Mouse (Mus musculus) intestine, postnatal 0 days (tissue): ENCODE measurements around the gene Gm31571. TPM values are rescaled to one million over a fixed set of nuclear protein-coding genes. Genes with fewer than 3 reads are reported as not detected.
"Not testable (repeated sequence)": the region's sequence is repeated elsewhere in the genome, so short reads cannot be mapped to it uniquely, and the experiment has no call there.

Experiments used
- ATAC-seq: fragments of 200-750 bp; cut with Nextera tagmentation; 2 replicates; pipeline ENCODE4 v1.8.0; 2017; ENCODE audit warnings: mild to moderate bottlenecking, moderate TSS enrichment, moderate library complexity
- H3K27ac ChIP-seq: fragments of 300-500 bp; sonication (generic); 2 replicates; pipeline ENCODE4 v1.5.1; 2014; ENCODE audit warnings: mild to moderate bottlenecking, low read depth, low read length, moderate library complexity
- H3K27me3 ChIP-seq: fragments of 300-500 bp; sonication (generic); replicated peaks from 2 replicates; pipeline ENCODE4 v1.6.1; 2014; ENCODE audit warnings: low read length, mixed read lengths; ENCODE audit not compliant: control insufficient read depth, insufficient read depth
- H3K36me3 ChIP-seq: fragments of 300-500 bp; sonication (generic); 2 replicates; pipeline ENCODE4 v1.6.1; 2014; ENCODE audit warnings: mild to moderate bottlenecking, moderate library complexity; ENCODE audit not compliant: control insufficient read depth, insufficient read depth
- H3K4me1 ChIP-seq: fragments of 300-500 bp; sonication (generic); replicated peaks from 2 replicates; pipeline ENCODE4 v1.6.1; 2014; ENCODE audit warnings: antibody characterized with exemption, low read length, mixed read lengths; ENCODE audit not compliant: control insufficient read depth, insufficient read depth
- H3K4me2 ChIP-seq: fragments of 300-500 bp; sonication (generic); replicated peaks from 2 replicates; pipeline ENCODE4 v1.6.1; 2014; ENCODE audit warnings: low read depth, mild to moderate bottlenecking, moderate library complexity
- H3K4me3 ChIP-seq: fragments of 300-500 bp; sonication (generic); 2 replicates; pipeline ENCODE4 v1.5.1; 2014; ENCODE audit warnings: low read depth, low read length
- H3K9ac ChIP-seq: fragments of 300-500 bp; sonication (generic); 2 replicates; pipeline ENCODE4 v1.6.1; 2014; ENCODE audit warnings: mild to moderate bottlenecking, low read depth, low read length
- H3K9me3 ChIP-seq: fragments of 300-500 bp; sonication (generic); 2 replicates; pipeline ENCODE4 v1.6.1; 2016; ENCODE audit warnings: mixed run types; ENCODE audit not compliant: control insufficient read depth
- WGBS: fragments of 180-500 bp; shearing (Covaris S2); extraction: QIAGEN DNeasy Blood & Tissue Kit; methylation state at CpG from one replicate; pipeline ENCODE4 v1.1.7; 2014; 5-methylcytosine and 5-hydroxymethylcytosine counted together
- polyA plus RNA-seq: library from polyadenylated mRNA; unstranded; fragments of >200 nt; fragmentation: Nextera tagmentation; extraction: Ambion mirVana; gene quantifications from 2 replicates; pipeline ENCODE4 v1.2.1, GENCODE M21; 2015

The Gm31571 gene
- polyA plus RNA-seq, result not detected in 2 replicates

- H3K27me3 ChIP-seq, H3K9ac ChIP-seq, ATAC-seq, H3K36me3 ChIP-seq, H3K4me2 ChIP-seq, H3K4me3 ChIP-seq, H3K4me1 ChIP-seq, H3K9me3 ChIP-seq, H3K27ac ChIP-seq: not testable (repeated sequence)
- no CpG with 5 or more reads among the region's 6 CpGs for WGBS
These were observed at the start of gene Gm31571 for GRCm38 (mm10) chrY:22051253-22051652. Gene Gm31571 (minus strand): TSS chrY:22051353.
